Mouse (Mus musculus): ENCODE data around the gene Syk. TPM values are rescaled to one million over a fixed set of nuclear protein-coding genes. Genes with fewer than 3 reads are reported as not detected.

The Syk gene
- polyA plus RNA-seq, 1 experiment from 2014 or later, result 10.0 TPM

DNA sequence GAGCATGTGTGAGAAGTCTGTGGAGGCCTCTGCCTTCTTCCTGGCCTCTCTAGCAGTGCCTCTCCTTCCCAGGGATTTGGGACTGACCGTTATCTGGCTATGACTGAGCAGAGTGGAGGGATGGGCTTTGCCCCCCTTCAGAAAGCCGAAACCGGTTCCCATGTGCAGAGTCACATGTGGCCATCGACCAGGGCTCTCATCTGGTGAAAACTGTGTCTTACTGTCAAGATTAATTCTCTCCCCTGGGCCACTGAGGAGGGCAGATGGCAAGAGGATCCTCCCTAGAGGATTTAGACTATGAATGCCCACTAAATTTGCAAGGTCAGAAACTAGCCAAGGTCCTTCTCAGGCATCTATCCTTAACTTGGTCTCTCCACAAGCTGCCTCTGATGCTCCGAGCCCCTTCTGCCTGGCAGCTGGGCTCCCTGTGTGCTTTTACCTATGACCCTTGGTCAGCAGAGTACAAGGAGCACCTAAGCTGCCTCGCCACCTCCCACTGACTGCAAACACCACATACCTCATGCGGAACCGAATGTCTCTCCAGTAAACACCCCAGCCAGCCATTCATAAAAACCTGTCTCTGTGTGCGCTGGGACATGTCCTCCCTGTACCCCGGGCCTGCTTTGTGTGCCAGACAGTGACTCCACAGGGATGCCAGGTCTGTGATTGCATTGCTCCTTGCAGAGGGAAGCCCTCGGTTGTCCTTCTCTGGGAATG is 65.2 kb downstream of the Syk start:
- H3K27ac ChIP-seq (ENCODE audit: low read depth, low read length), result no peak overlapping the region
- no peak overlapping the region for H3K9ac ChIP-seq (ENCODE audit: low read depth, low read length)
- 0 out of 2 replicates have a peak, but pooled peaks cover 3% of the 10 kb centered on the region for H3K4me1 ChIP-seq (ENCODE audit: control insufficient read depth, insufficient read depth, low read length)
- no peaks in the 10 kb centered on the region for H3K36me3 ChIP-seq (ENCODE audit: control insufficient read depth, insufficient read depth, low read length)
- ATAC-seq (ENCODE audit: low FRiP score, low TSS enrichment), result peak; percentile 36; the same call in 1 of the 2 replicates
- H3K27me3 ChIP-seq (ENCODE audit: control insufficient read depth, insufficient read depth, low read length), result no peaks in the 10 kb centered on the region
- WGBS, result 41% methylated on average over 11 of the region's 11 CpGs
- no peaks in the 10 kb centered on the region for H3K9me3 ChIP-seq (ENCODE audit: control insufficient read depth, low read length)
- H3K4me3 ChIP-seq (ENCODE audit: low read length), result no peak overlapping the region
- no peak overlapping the region for H3K4me2 ChIP-seq (replicated peaks; ENCODE audit: low read depth, low read length)

DNA sequence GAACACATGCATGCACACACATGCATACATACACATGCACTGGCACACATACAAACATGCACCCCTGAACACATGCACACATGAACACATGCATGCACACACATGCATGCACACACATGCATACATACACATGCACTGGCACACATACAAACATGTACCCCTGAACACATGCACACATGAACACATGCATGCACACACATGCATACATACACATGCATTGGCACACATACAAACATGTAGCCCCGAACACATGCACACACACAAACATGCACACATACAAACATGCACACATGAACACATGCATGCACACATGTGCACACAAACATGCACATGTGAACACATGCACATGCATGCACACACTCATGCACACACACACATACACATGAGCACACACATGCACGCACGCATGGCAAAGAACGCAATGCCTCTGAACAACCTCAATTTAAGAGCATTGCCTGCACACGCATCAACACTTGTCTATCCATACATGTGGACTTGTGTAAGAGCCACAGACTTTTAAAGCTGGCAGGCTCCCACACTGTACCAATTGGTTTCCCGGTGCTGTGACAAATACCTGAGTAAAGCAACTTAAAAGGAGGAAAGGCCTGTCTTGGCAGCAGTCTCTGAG is 66.9 kb downstream of the Syk start:
- Histone ChIP-seq H3K36me3 (ENCODE audit: control insufficient read depth, insufficient read depth, low read length) (no peaks in the 10 kb centered on the region), H3K27me3 (ENCODE audit: control insufficient read depth, insufficient read depth, low read length) (no peaks in the 10 kb centered on the region), H3K9ac (ENCODE audit: low read depth, low read length) (no peak overlapping the region), H3K9me3 (ENCODE audit: control insufficient read depth, low read length) (no peaks in the 10 kb centered on the region), H3K4me3 (ENCODE audit: low read length) (no peak overlapping the region), H3K4me1 (ENCODE audit: control insufficient read depth, insufficient read depth, low read length) (0 out of 2 replicates have a peak, but pooled peaks cover 3% of the 10 kb centered on the region), H3K4me2 (replicated peaks; ENCODE audit: low read depth, low read length) (no peak overlapping the region), H3K27ac (ENCODE audit: low read depth, low read length) (no peak overlapping the region)
- 97% methylated on average over 6 of the region's 6 CpGs for WGBS
- no peak for ATAC-seq (ENCODE audit: low FRiP score, low TSS enrichment)

DNA sequence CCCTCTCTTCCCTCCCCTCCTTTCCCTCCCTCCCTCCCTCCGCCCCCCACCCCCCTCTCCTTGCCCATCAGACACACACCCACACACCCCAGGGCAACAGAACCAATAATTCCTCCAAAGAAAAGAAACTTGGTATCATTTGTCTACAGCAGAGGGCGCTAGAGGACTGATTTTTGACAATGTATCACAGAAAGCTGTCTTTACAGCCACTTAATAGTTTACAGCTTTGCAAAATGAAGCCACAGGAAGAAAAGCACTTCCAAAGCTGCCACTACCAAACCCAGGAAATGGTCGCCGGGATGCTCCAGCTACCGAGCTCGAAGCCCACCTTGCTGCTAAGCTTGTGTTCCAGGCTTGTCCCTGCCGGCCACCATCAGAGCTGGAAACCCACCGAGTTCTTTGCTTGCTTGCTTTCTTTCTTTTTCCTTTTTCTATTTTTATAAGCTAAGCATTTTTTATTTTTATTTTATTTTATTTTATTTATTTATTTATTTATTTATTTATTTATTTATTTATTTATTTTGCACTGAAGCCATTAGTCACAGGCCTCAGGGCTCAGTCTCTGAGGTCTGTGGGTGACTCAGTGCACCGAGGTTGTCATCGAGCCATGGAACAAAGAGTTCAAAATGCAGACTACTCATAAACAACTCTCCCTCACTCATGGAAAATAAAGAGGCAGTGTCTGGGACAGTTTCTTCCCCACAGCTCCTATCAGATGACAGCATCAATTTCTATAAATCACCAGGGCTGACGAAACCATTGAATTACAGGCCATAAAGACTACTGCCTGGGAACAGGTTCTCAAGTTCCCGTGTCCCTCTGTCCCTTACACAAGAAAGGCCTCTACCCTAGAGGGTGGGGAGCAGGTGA is 68.6 kb downstream of the Syk start:
- H3K4me2 ChIP-seq (replicated peaks; ENCODE audit: low read depth, low read length), result no peak overlapping the region
- no peaks in the 10 kb centered on the region for H3K27me3 ChIP-seq (ENCODE audit: control insufficient read depth, insufficient read depth, low read length)
- no peaks in the 10 kb centered on the region for H3K9me3 ChIP-seq (ENCODE audit: control insufficient read depth, low read length)
- H3K4me1 ChIP-seq (ENCODE audit: control insufficient read depth, insufficient read depth, low read length), result 0 out of 2 replicates have a peak, but pooled peaks cover 3% of the 10 kb centered on the region
- H3K9ac ChIP-seq (ENCODE audit: low read depth, low read length), result no peak overlapping the region
- no peak overlapping the region for H3K4me3 ChIP-seq (ENCODE audit: low read length)
- H3K36me3 ChIP-seq (ENCODE audit: control insufficient read depth, insufficient read depth, low read length), result no peaks in the 10 kb centered on the region
- 0 out of 2 replicates have a peak, but pooled peaks have one; percentile 37 for ATAC-seq (ENCODE audit: low FRiP score, low TSS enrichment)
- no peak overlapping the region for H3K27ac ChIP-seq (ENCODE audit: low read depth, low read length)
- 21% methylated on average over 11 of the region's 12 CpGs for WGBS

DNA sequence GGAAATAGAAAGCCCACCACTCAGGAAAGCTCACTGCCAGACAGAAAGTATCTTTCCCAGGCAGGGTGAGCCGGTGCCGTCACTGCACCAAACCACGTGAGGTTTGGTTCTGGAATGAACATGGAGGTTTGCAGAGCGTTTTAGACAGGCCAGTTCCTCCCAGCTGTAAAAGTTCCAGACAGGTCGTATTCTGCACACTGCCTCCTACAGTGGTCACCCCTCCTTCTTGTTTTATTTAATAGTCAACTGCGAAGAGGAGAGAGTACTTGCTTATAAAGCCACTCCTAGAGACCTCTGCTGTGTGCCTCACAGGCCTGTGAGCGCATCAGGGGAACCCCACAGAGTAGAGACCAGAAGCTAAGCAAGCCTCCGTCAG is 69.3 kb downstream of the Syk start:
- Histone ChIP-seq H3K4me2 (replicated peaks; ENCODE audit: low read depth, low read length) (no peak overlapping the region), H3K27me3 (ENCODE audit: control insufficient read depth, insufficient read depth, low read length) (no peaks in the 10 kb centered on the region), H3K27ac (ENCODE audit: low read depth, low read length) (no peak overlapping the region), H3K9me3 (ENCODE audit: control insufficient read depth, low read length) (no peaks in the 10 kb centered on the region), H3K4me1 (ENCODE audit: control insufficient read depth, insufficient read depth, low read length) (0 out of 2 replicates have a peak, but pooled peaks cover 3% of the 10 kb centered on the region), H3K9ac (ENCODE audit: low read depth, low read length) (no peak overlapping the region), H3K36me3 (ENCODE audit: control insufficient read depth, insufficient read depth, low read length) (no peaks in the 10 kb centered on the region), H3K4me3 (ENCODE audit: low read length) (no peak overlapping the region)
- WGBS, result 51% methylated on average over 8 of the region's 8 CpGs
- no peak for ATAC-seq (ENCODE audit: low FRiP score, low TSS enrichment)

DNA sequence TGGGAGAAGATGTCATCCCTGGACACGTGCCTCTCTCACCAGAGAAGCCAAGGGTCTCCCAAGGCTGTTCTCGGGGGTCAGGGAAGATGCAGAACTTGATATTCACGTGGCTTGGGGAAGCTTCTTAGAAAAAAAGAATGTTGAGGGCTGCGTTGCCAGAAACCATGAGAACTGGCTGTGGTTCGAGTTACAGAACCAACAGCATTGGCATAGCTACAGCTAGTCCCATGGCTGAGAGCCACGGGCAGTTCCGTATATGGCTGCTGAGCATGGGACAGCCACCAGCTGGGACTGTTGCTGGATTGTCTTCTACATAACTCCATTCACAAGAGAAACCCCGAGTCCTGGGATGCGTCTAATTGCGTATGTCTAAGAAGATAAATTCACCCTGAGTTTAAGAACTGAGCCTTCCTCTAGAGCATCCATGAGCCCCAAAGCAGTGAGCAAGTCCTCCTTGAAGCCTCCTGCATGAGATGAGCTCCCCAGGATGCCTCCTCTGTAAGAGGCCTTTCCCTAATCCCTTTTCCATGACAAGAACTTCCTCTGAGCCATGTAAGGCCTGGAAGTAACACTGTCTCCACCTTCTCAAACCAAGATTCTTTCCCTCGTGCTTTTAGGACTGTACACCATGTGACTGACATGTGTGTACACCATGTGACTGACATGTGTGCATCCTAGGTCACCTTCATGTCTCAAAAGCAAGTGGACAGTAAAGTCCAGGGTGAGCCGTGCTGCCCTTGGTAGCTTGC is 71.3 kb downstream of the Syk start:
- H3K9ac ChIP-seq (ENCODE audit: low read depth, low read length), result no peak overlapping the region
- no peaks in the 10 kb centered on the region for H3K36me3 ChIP-seq (ENCODE audit: control insufficient read depth, insufficient read depth, low read length)
- H3K4me1 ChIP-seq (ENCODE audit: control insufficient read depth, insufficient read depth, low read length), result no peaks in the 10 kb centered on the region
- ATAC-seq (ENCODE audit: low FRiP score, low TSS enrichment), result no peak
- no peak overlapping the region for H3K4me3 ChIP-seq (ENCODE audit: low read length)
- no peaks in the 10 kb centered on the region for H3K27me3 ChIP-seq (ENCODE audit: control insufficient read depth, insufficient read depth, low read length)
- no peak overlapping the region for H3K27ac ChIP-seq (ENCODE audit: low read depth, low read length)
- 59% methylated on average over 12 of the region's 12 CpGs for WGBS
- no peaks in the 10 kb centered on the region for H3K9me3 ChIP-seq (ENCODE audit: control insufficient read depth, low read length)
- no peak overlapping the region for H3K4me2 ChIP-seq (replicated peaks; ENCODE audit: low read depth, low read length)

DNA sequence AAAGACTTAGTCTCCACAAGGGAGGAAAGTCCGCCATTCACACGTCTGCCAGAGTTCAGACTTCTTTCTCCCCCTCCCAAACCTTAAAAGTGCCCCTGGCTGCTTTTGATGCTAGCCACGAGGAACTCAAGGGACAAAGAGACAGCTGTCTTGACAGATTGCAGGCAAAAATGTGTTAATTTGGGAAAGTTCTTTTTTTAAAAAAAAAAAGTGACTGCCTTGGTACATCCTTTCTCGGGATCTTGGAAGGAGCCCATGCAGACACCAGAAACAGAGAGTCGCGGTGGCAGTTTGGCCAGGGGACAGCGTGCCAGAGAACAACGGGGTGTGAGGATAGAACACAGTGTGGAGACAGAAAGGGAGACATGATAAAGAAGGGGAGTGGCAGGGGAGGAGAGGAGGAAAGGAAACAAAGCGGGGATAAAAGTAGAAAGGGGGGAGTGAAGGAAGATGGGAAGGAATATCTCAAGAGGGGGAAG is 71.9 kb downstream of the Syk start:
- Histone ChIP-seq H3K36me3 (ENCODE audit: control insufficient read depth, insufficient read depth, low read length) (no peaks in the 10 kb centered on the region), H3K27ac (ENCODE audit: low read depth, low read length) (no peak overlapping the region), H3K4me1 (ENCODE audit: control insufficient read depth, insufficient read depth, low read length) (no peaks in the 10 kb centered on the region), H3K4me3 (ENCODE audit: low read length) (no peak overlapping the region), H3K9ac (ENCODE audit: low read depth, low read length) (no peak overlapping the region), H3K9me3 (ENCODE audit: control insufficient read depth, low read length) (no peaks in the 10 kb centered on the region), H3K4me2 (replicated peaks; ENCODE audit: low read depth, low read length) (no peak overlapping the region), H3K27me3 (ENCODE audit: control insufficient read depth, insufficient read depth, low read length) (no peaks in the 10 kb centered on the region)
- 46% methylated on average over 9 of the region's 9 CpGs for WGBS
- ATAC-seq (ENCODE audit: low FRiP score, low TSS enrichment), result no peak

DNA sequence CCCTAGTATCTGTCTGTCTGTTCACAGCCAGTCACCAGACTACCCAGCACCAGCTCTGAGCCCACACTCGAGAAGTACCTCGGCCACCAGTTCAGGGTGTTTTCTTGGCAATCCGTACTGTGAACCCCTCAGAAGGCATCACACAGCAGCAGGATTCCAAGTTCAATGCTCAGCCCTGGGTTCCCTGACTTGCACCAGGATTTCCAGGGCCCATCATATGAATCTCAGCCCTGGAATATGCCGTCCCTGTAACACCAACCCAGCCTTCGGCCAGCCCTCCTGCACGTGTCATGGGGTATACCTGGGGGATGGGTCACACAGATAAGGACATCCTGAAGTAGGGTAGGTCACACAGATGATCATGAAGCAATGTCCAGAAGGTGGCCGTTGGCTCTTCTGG is 75.0 kb downstream of the Syk start:
- no peak for ATAC-seq (ENCODE audit: low FRiP score, low TSS enrichment)
- Histone ChIP-seq H3K9ac (ENCODE audit: low read depth, low read length) (no peak overlapping the region), H3K4me2 (replicated peaks; ENCODE audit: low read depth, low read length) (no peak overlapping the region), H3K36me3 (ENCODE audit: control insufficient read depth, insufficient read depth, low read length) (no peaks in the 10 kb centered on the region), H3K4me3 (ENCODE audit: low read length) (no peak overlapping the region), H3K9me3 (ENCODE audit: control insufficient read depth, low read length) (no peaks in the 10 kb centered on the region), H3K27me3 (ENCODE audit: control insufficient read depth, insufficient read depth, low read length) (no peaks in the 10 kb centered on the region), H3K4me1 (ENCODE audit: control insufficient read depth, insufficient read depth, low read length) (no peaks in the 10 kb centered on the region), H3K27ac (ENCODE audit: low read depth, low read length) (no peak overlapping the region)
- WGBS, result 87% methylated on average over 7 of the region's 7 CpGs

DNA sequence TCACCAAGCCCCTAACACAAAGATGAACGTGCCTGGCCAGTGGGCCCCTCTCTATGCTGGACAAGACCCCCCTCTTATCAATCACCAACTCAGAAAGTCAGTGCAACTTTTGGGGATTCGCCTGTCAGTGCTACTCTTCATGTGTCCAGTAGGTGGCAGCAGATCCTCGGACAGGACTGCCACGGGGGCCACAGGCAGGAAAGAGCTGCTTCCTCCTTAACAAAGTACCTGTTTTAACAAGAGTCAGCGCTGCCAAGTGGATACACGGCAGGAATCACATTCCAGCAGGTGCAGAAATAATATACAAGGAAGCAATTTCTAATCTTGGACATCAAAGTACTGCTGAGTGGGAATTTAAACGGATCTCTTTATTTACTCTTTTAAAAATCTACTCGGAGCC is 75.5 kb downstream of the Syk start:
- no peak for ATAC-seq (ENCODE audit: low FRiP score, low TSS enrichment)
- no peak overlapping the region for H3K9ac ChIP-seq (ENCODE audit: low read depth, low read length)
- H3K9me3 ChIP-seq (ENCODE audit: control insufficient read depth, low read length), result no peaks in the 10 kb centered on the region
- H3K36me3 ChIP-seq (ENCODE audit: control insufficient read depth, insufficient read depth, low read length), result no peaks in the 10 kb centered on the region
- H3K4me1 ChIP-seq (ENCODE audit: control insufficient read depth, insufficient read depth, low read length), result no peaks in the 10 kb centered on the region
- H3K4me2 ChIP-seq (replicated peaks; ENCODE audit: low read depth, low read length), result no peak overlapping the region
- no peak overlapping the region for H3K4me3 ChIP-seq (ENCODE audit: low read length)
- no peaks in the 10 kb centered on the region for H3K27me3 ChIP-seq (ENCODE audit: control insufficient read depth, insufficient read depth, low read length)
- H3K27ac ChIP-seq (ENCODE audit: low read depth, low read length), result no peak overlapping the region
- WGBS, result 14% methylated on average over 8 of the region's 8 CpGs

Measured in kidney, embryonic 14.5 days (tissue).